ENCODE assay signal across 9 mouse cellular contexts in genomic region chr12:33225117-33225541, GRCm38 (mm10).
A peak's percentile ranks its signal among the peaks of the same experiment; 100 is the strongest.
DNase-seq lines count a peak whose midpoint lies in the region; ATAC-seq and TF ChIP-seq lines count a peak whose summit lies in the region.
"Had no signal": no experiment of that assay in that cellular context is flagged by ENCODE, and none has a peak within 500 bp of the region (broad histone marks: within the 10 kb centered on the region; RNA-seq: fewer than 3 reads in every experiment).

No protein-coding gene starts in this region.

- TF ChIP-seq CTCF in left cerebral cortex, adult 2 months (IDR thresholded peaks at IDR 0.05) = no peak
- no peak for TF ChIP-seq CTCF in olfactory bulb, adult 2 months (IDR thresholded peaks at IDR 0.05; ENCODE audit: insufficient read depth, low read depth, low read length)

- WGBS in olfactory bulb, adult 2 months = 18% methylated on average over 11 of the region's 11 CpGs

- peaks cover 36% of the 10 kb centered on the region for H3K4me1 ChIP-seq in olfactory bulb, adult 2 months (ENCODE audit: control insufficient read depth, insufficient read depth, low read length)

- H3K4me3 ChIP-seq in left cerebral cortex, adult 2 months = no peak overlapping the region
- no peak overlapping the region for H3K4me3 ChIP-seq in olfactory bulb, adult 2 months (ENCODE audit: insufficient read depth, low read depth, low read length)

- peak; percentile 36 for DNase-seq in left cerebral cortex, adult 11 months (ENCODE audit: low spot score)
- no peak for DNase-seq in left cerebral cortex, postnatal 10 days (ENCODE audit: extremely low spot score in 1 of 2, low spot score in 2 of 2)
- peak; percentile 51 to 62 for DNase-seq in left cerebral cortex, adult 2 months (ENCODE audit: extremely low spot score in 1 of 2, low spot score in 2 of 2)
- DNase-seq in adrenal gland, adult 18-20 months (ENCODE audit: low spot score in 2 of 2) = no peak
- DNase-seq in MN1 (ENCODE audit: low spot score) = no peak
- DNase-seq in cerebellum, adult 11-12 months = no peak
- DNase-seq: spleen, adult 18-20 months had no signal

- intact Hi-C loops in left cerebral cortex, postnatal 10 days (cut with DNase I) = no loop called here
- intact Hi-C loops in left cerebral cortex, adult 2 months (cut with DNase I) = no loop called here

- peak; percentile 85 for ATAC-seq in frontal cortex, adult (ENCODE audit: low TSS enrichment)

- TF ChIP-seq POLR2A in olfactory bulb, adult 2 months (IDR thresholded peaks at IDR 0.05; ENCODE audit: insufficient read depth, low read depth, low read length) = no peak

- peak overlapping the region; percentile 6 for H3K27ac ChIP-seq in left cerebral cortex, adult 2 months
- peak overlapping the region; percentile 37 for H3K27ac ChIP-seq in olfactory bulb, adult 2 months (ENCODE audit: insufficient read depth, low read depth, low read length)

Comparison
In these comparisons a context has a peak if more than half of its experiments do, and no peak if none do; other contexts are left out.
1. DNase-seq: peak in left cerebral cortex, adult 11 months (single experiment) and left cerebral cortex, adult 2 months (2 of 2); none in left cerebral cortex, postnatal 10 days (0 of 2), adrenal gland, adult 18-20 months (0 of 2), MN1 (single experiment) and cerebellum, adult 11-12 months (single experiment).